Mouse (Mus musculus): ENCODE results near the gene Nr1d1. TPM values are rescaled to one million over a fixed set of nuclear protein-coding genes. Genes with fewer than 3 reads are reported as not detected.

Nr1d1 gene
- polyA plus RNA-seq, 1 experiment from 2014 or later, result 6.4 TPM

- H3K4me2 ChIP-seq, result peak within 1 kb of the TSS; percentile 80
- 0 out of 2 replicates have a peak within 1 kb of the TSS, but pooled peaks have one; percentile 16 for H3K27ac ChIP-seq (replicated peaks)
- H3K4me1 ChIP-seq, result peaks cover 10% of the 10 kb centered on the region
- peak; percentile 80; the same call in 1 of the 2 replicates for ATAC-seq (ENCODE audit: extremely low read depth, insufficient number of reproducible peaks, low FRiP score, low TSS enrichment)
- peak within 1 kb of the TSS; percentile 80 for H3K9ac ChIP-seq
- peak within 1 kb of the TSS; percentile 68 for H3K4me3 ChIP-seq
- H3K36me3 ChIP-seq, result peaks cover 36% of the 10 kb centered on the region
- no peaks in the 10 kb centered on the region for H3K27me3 ChIP-seq (replicated peaks)
- 0 out of 2 replicates have a peak, but pooled peaks cover 2% of the 10 kb centered on the region for H3K9me3 ChIP-seq
- 0% methylated on average over 16 of the region's 16 CpGs for WGBS
These were observed 46.0 kb downstream of the Nr1d1 start, which contains the start of gene Med24 for GRCm38 (mm10) chr11:98729119-98729588. TSS of gene Med24 (minus strand) at chr11:98729435.

DNA sequence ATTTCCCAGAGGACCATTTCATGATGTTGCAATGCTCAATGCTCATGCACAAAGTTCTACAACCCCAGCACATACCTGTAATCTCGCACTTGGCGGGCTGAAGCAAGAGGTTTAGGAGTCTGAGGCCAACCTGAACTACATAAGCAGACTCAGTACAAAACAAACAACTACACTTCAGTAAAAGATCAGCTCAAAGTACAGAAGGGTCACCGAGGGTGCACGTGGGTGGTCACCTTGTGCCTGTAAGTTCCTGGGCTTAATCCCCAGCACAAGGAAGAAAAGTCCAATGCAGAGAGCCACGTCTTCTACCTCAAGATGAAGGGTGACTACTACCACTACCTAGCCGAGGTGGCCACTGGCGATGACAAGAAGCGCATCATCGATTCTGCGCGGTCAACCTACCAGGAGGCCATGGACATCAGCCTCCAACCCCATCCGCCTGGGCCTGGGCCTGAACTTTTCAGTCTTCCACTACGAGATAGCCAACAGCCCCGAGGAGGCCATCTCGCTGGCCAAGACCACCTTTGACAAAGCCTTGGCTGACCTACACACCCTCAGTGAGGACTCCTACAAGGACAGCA, 49.1 kb downstream of the Nr1d1 start:
- Histone ChIP-seq H3K36me3 (peaks cover 40% of the 10 kb centered on the region), H3K4me3 (no peak overlapping the region), H3K9me3 (no peaks in the 10 kb centered on the region), H3K27me3 (replicated peaks) (no peaks in the 10 kb centered on the region), H3K9ac (no peak overlapping the region), H3K4me1 (peaks cover 25% of the 10 kb centered on the region), H3K4me2 (no peak overlapping the region), H3K27ac (replicated peaks) (no peak overlapping the region)
- ATAC-seq (ENCODE audit: extremely low read depth, insufficient number of reproducible peaks, low FRiP score, low TSS enrichment), result no peak
- WGBS, result 91% methylated on average over 15 of the region's 15 CpGs

DNA sequence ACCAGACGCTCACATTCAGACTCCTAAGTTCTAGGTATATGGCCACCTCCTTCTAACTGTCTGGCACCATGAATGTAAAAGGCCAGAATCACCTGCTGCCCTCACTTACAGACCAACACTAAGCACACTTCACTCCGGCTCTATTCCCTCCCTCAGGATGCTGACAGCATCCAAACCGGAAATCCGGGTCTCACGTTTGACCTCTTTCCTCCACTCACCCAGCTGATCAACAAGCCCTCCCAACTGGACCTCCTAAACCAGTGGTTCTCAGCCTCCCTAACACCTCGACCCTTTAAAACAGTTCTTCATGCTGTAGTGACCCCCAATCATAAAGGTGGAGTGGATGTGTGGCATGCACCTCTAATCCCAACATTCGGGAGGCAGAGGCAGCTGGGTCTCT, 52.0 kb downstream of the Nr1d1 start:
- Histone ChIP-seq H3K9ac (no peak overlapping the region), H3K36me3 (peaks cover 49% of the 10 kb centered on the region), H3K27me3 (replicated peaks) (no peaks in the 10 kb centered on the region), H3K27ac (replicated peaks) (no peak overlapping the region), H3K4me2 (no peak overlapping the region), H3K9me3 (no peaks in the 10 kb centered on the region), H3K4me3 (no peak overlapping the region), H3K4me1 (peaks cover 30% of the 10 kb centered on the region)
- no peak for ATAC-seq (ENCODE audit: extremely low read depth, insufficient number of reproducible peaks, low FRiP score, low TSS enrichment)
- 67% methylated on average over 7 of the region's 7 CpGs for WGBS

GRCm38 (mm10) chr11:98721458-98722226, 53.5 kb downstream of the Nr1d1 start:
- Histone ChIP-seq H3K36me3 (peaks cover 52% of the 10 kb centered on the region), H3K27ac (replicated peaks) (peak overlapping the region; percentile 78), H3K4me3 (0 out of 2 replicates have a peak overlapping the region, but pooled peaks have one; percentile 0), H3K4me1 (peaks cover 35% of the 10 kb centered on the region), H3K4me2 (peak overlapping the region; percentile 47), H3K9me3 (no peaks in the 10 kb centered on the region), H3K9ac (peak overlapping the region; percentile 64), H3K27me3 (replicated peaks) (no peaks in the 10 kb centered on the region)
- no peak for ATAC-seq (ENCODE audit: extremely low read depth, insufficient number of reproducible peaks, low FRiP score, low TSS enrichment)
- WGBS, result 47% methylated on average over 24 of the region's 24 CpGs

GRCm38 (mm10) chr11:98720756-98721155, 54.4 kb downstream of the Nr1d1 start:
- Histone ChIP-seq H3K36me3 (peaks cover 53% of the 10 kb centered on the region), H3K27ac (replicated peaks) (peak overlapping the region; percentile 78), H3K9ac (no peak overlapping the region), H3K4me1 (peaks cover 35% of the 10 kb centered on the region), H3K9me3 (no peaks in the 10 kb centered on the region), H3K4me2 (no peak overlapping the region), H3K4me3 (no peak overlapping the region), H3K27me3 (replicated peaks) (no peaks in the 10 kb centered on the region)
- no peak for ATAC-seq (ENCODE audit: extremely low read depth, insufficient number of reproducible peaks, low FRiP score, low TSS enrichment)
- WGBS, result 56% methylated on average over 2 of the region's 2 CpGs

Other genes with a start within 250 kb of the Nr1d1 start
- 0.13 TPM in 1 of 2 replicates, not detected in the other for gene Ikzf3, start 229.3 kb downstream of the Nr1d1 start, polyA plus RNA-seq (2015; fragmentation: Nextera tagmentation; extraction: Ambion mirVana)
- 0.15 and 0.34 TPM in 2 replicates for gene Zpbp2, start 224.2 kb downstream of the Nr1d1 start, polyA plus RNA-seq (2015; fragmentation: Nextera tagmentation; extraction: Ambion mirVana)
- gene Ormdl3, start 188.0 kb downstream of the Nr1d1 start, polyA plus RNA-seq (2015; fragmentation: Nextera tagmentation; extraction: Ambion mirVana), result 63.4 and 76.8 TPM in 2 replicates
- gene Lrrc3c, start 177.0 kb downstream of the Nr1d1 start, polyA plus RNA-seq (2015; fragmentation: Nextera tagmentation; extraction: Ambion mirVana), result not detected in 2 replicates
- 0.28 and 0.55 TPM in 2 replicates for gene Gm12355, start 149.7 kb downstream of the Nr1d1 start, polyA plus RNA-seq (2015; fragmentation: Nextera tagmentation; extraction: Ambion mirVana)
- gene Gsdma3, start 149.0 kb downstream of the Nr1d1 start, polyA plus RNA-seq (2015; fragmentation: Nextera tagmentation; extraction: Ambion mirVana), result not detected in 2 replicates
- not detected in 2 replicates for gene Gsdma2, start 128.6 kb downstream of the Nr1d1 start, polyA plus RNA-seq (2015; fragmentation: Nextera tagmentation; extraction: Ambion mirVana)
- gene Gsdma, start 111.0 kb downstream of the Nr1d1 start, polyA plus RNA-seq (2015; fragmentation: Nextera tagmentation; extraction: Ambion mirVana), result 0.12 TPM in 1 of 2 replicates, not detected in the other
- 165 and 167 TPM in 2 replicates for gene Psmd3, start 92.8 kb downstream of the Nr1d1 start, polyA plus RNA-seq (2015; fragmentation: Nextera tagmentation; extraction: Ambion mirVana)
- gene Csf3, start 74.1 kb downstream of the Nr1d1 start, polyA plus RNA-seq (2015; fragmentation: Nextera tagmentation; extraction: Ambion mirVana), result not detected in 2 replicates
- gene Med24, start 45.9 kb downstream of the Nr1d1 start, polyA plus RNA-seq (2015; fragmentation: Nextera tagmentation; extraction: Ambion mirVana), result 35.1 and 37.4 TPM in 2 replicates
- 30.0 and 32.0 TPM in 2 replicates for gene Thra, start 34.7 kb downstream of the Nr1d1 start, polyA plus RNA-seq (2015; fragmentation: Nextera tagmentation; extraction: Ambion mirVana)
- gene Msl1, start 20.2 kb upstream of the Nr1d1 start, polyA plus RNA-seq (2015; fragmentation: Nextera tagmentation; extraction: Ambion mirVana), result 14.6 and 15.7 TPM in 2 replicates
- 22.3 and 23.1 TPM in 2 replicates for gene Casc3, start 29.6 kb upstream of the Nr1d1 start, polyA plus RNA-seq (2015; fragmentation: Nextera tagmentation; extraction: Ambion mirVana)
- gene Rapgefl1, start 61.5 kb upstream of the Nr1d1 start, polyA plus RNA-seq (2015; fragmentation: Nextera tagmentation; extraction: Ambion mirVana), result 0.64 and 0.98 TPM in 2 replicates
- 2.3 and 2.6 TPM in 2 replicates for gene Wipf2, start 88.3 kb upstream of the Nr1d1 start, polyA plus RNA-seq (2015; fragmentation: Nextera tagmentation; extraction: Ambion mirVana)
- 21.1 and 22.9 TPM in 2 replicates for gene Cdc6, start 132.5 kb upstream of the Nr1d1 start, polyA plus RNA-seq (2015; fragmentation: Nextera tagmentation; extraction: Ambion mirVana)
- gene Rara, start 152.5 kb upstream of the Nr1d1 start, polyA plus RNA-seq (2015; fragmentation: Nextera tagmentation; extraction: Ambion mirVana), result 27.9 and 28.3 TPM in 2 replicates
- gene Gjd3, start 207.7 kb upstream of the Nr1d1 start, polyA plus RNA-seq (2015; fragmentation: Nextera tagmentation; extraction: Ambion mirVana), result 1.3 and 3.3 TPM in 2 replicates
- 158 and 170 TPM in 2 replicates for gene Top2a, start 248.9 kb upstream of the Nr1d1 start, polyA plus RNA-seq (2015; fragmentation: Nextera tagmentation; extraction: Ambion mirVana)

All from heart, embryonic 13.5 days (tissue).